ENCODE assay signal across 8 mouse cellular contexts in genomic region chr5:30647396-30647795, GRCm38 (mm10). TPM values are rescaled to one million over a fixed set of nuclear protein-coding genes. Genes with fewer than 3 reads are reported as not detected.
DNase-seq lines count a peak whose midpoint lies in the region; ATAC-seq and TF ChIP-seq lines count a peak whose summit lies in the region.

No protein-coding gene starts in this region.

- TF ChIP-seq CTCF in cerebellum, adult 2 months (IDR thresholded peaks at IDR 0.05; ENCODE audit: borderline replicate concordance, insufficient read depth, low read depth, low read length), result no peak
- TF ChIP-seq CTCF in spleen, adult 2 months (IDR thresholded peaks at IDR 0.05; ENCODE audit: extremely low read depth, insufficient read depth, insufficient read length, insufficient replicate concordance), result no peak
- no peak for TF ChIP-seq CTCF in stomach, postnatal 0 days (IDR thresholded peaks at IDR 0.05; ENCODE audit: low read depth)

- H3K4me3 ChIP-seq in cerebellum, adult 2 months (replicated peaks; ENCODE audit: insufficient read depth, low read depth, low read length), result peak overlapping the region; percentile 99
- peak overlapping the region; percentile 88 for H3K4me3 ChIP-seq in spleen, adult 2 months (ENCODE audit: extremely low read depth, insufficient read depth, insufficient read length)
- H3K4me3 ChIP-seq in limb, embryonic 14.5 days (replicated peaks; ENCODE audit: low read length), result peak overlapping the region; percentile 80
- H3K4me3 ChIP-seq in stomach, postnatal 0 days (ENCODE audit: low read depth, low read length), result peak overlapping the region; percentile 90

- DNase-seq in cerebellum, adult 2 months, result no peak
- no peak for DNase-seq in spleen, adult 2 months (ENCODE audit: low read depth in 1 of 2, low spot score in 2 of 2)
- DNase-seq in spleen, postnatal 10 days (ENCODE audit: low spot score in 2 of 2), result no peak
- DNase-seq in limb, embryonic 14.5 days (ENCODE audit: low spot score), result no peak
- no peak for DNase-seq in stomach, postnatal 0 days (ENCODE audit: low spot score)
- no peak for DNase-seq in gastrocnemius, postnatal 25 days
- no peak for DNase-seq in kidney, adult 11 months

- WGBS in cerebellum, adult 2 months, result under 1% methylated on average over 9 of the region's 9 CpGs
- 12% methylated on average over 9 of the region's 9 CpGs for WGBS in spleen, adult 2 months
- WGBS in limb, embryonic 14.5 days, result 14% methylated on average over 9 of the region's 9 CpGs
- WGBS in stomach, postnatal 0 days, result 10% methylated on average over 9 of the region's 9 CpGs

- no peak for ATAC-seq in cerebellum, adult (ENCODE audit: insufficient number of reproducible peaks, low FRiP score, low TSS enrichment)
- no peak for ATAC-seq in limb, embryonic 14.5 days (ENCODE audit: low FRiP score, low read depth)
- no peak; the same call in 1 of the 2 replicates for ATAC-seq in stomach, postnatal 0 days (ENCODE audit: low FRiP score, low TSS enrichment)

- H3K27ac ChIP-seq in cerebellum, adult 2 months (ENCODE audit: insufficient read depth, low read length), result peak overlapping the region; percentile 75
- peak overlapping the region; percentile 55; the same call in 1 of the 2 replicates for H3K27ac ChIP-seq in spleen, adult 2 months (ENCODE audit: insufficient read depth, low read length)
- H3K27ac ChIP-seq in limb, embryonic 14.5 days (replicated peaks; ENCODE audit: low read depth, low read length), result no peak overlapping the region
- H3K27ac ChIP-seq in stomach, postnatal 0 days (replicated peaks), result peak overlapping the region; percentile 65

- H3K9me3 ChIP-seq in limb, embryonic 14.5 days (ENCODE audit: control insufficient read depth, low read length), result no peaks in the 10 kb centered on the region
- H3K9me3 ChIP-seq in stomach, postnatal 0 days (ENCODE audit: control insufficient read depth, low read length), result no peaks in the 10 kb centered on the region

- H3K27me3 ChIP-seq in cerebellum, adult 2 months (ENCODE audit: control insufficient read depth, insufficient read depth, low read length), result no peaks in the 10 kb centered on the region
- H3K27me3 ChIP-seq in spleen, adult 2 months (ENCODE audit: control insufficient read depth, insufficient read depth, low read length), result no peaks in the 10 kb centered on the region
- H3K27me3 ChIP-seq in limb, embryonic 14.5 days (ENCODE audit: control insufficient read depth, insufficient read depth, low read length), result no peaks in the 10 kb centered on the region
- no peaks in the 10 kb centered on the region for H3K27me3 ChIP-seq in stomach, postnatal 0 days (ENCODE audit: control insufficient read depth, insufficient read depth, low read length)

- peak overlapping the region; percentile 88 for H3K4me2 ChIP-seq in limb, embryonic 14.5 days (replicated peaks; ENCODE audit: low read depth, low read length, severe bottlenecking)
- H3K4me2 ChIP-seq in stomach, postnatal 0 days (replicated peaks; ENCODE audit: low read depth), result peak overlapping the region; percentile 95

- peak overlapping the region; percentile 72 for H3K9ac ChIP-seq in limb, embryonic 14.5 days (ENCODE audit: low read depth, low read length, severe bottlenecking)
- peak overlapping the region; percentile 78 for H3K9ac ChIP-seq in stomach, postnatal 0 days (ENCODE audit: low read length)

- TF ChIP-seq EP300 in stomach, postnatal 0 days (optimal IDR thresholded peaks at IDR 0.05), result no peak

- H3K4me1 ChIP-seq in cerebellum, adult 2 months (ENCODE audit: control insufficient read depth, insufficient read depth, low read length), result peaks cover 15% of the 10 kb centered on the region
- H3K4me1 ChIP-seq in spleen, adult 2 months (ENCODE audit: control insufficient read depth, insufficient read depth, insufficient read length), result peaks cover 10% of the 10 kb centered on the region; the same call in 1 of the 2 replicates
- H3K4me1 ChIP-seq in limb, embryonic 14.5 days (ENCODE audit: control insufficient read depth, insufficient read depth, low read length), result peaks cover 12% of the 10 kb centered on the region
- no peaks in the 10 kb centered on the region; the same call in 1 of the 2 replicates for H3K4me1 ChIP-seq in stomach, postnatal 0 days (replicated peaks; ENCODE audit: control insufficient read depth, insufficient read depth)

- H3K36me3 ChIP-seq in spleen, adult 2 months (ENCODE audit: control insufficient read depth, insufficient read depth, low read length), result no peaks in the 10 kb centered on the region; the same call in 1 of the 2 replicates
- no peaks in the 10 kb centered on the region for H3K36me3 ChIP-seq in limb, embryonic 14.5 days (ENCODE audit: control insufficient read depth, insufficient read depth, low read length)
- 0 out of 2 replicates have a peak, but pooled peaks cover 3% of the 10 kb centered on the region for H3K36me3 ChIP-seq in stomach, postnatal 0 days (ENCODE audit: control insufficient read depth, insufficient read depth, low read length)

- TF ChIP-seq POLR2A in cerebellum, adult 2 months (IDR thresholded peaks at IDR 0.05; ENCODE audit: borderline replicate concordance, insufficient read depth, low read length), result no peak
- TF ChIP-seq POLR2A in spleen, adult 2 months (IDR thresholded peaks at IDR 0.05; ENCODE audit: low read depth, low read length), result no peak
- TF ChIP-seq POLR2A in limb, embryonic 14.5 days (IDR thresholded peaks at IDR 0.05; ENCODE audit: borderline replicate concordance, extremely low read depth, insufficient read depth, insufficient read length), result no peak

RNA-seq across cellular contexts. Expression of gene Slc35f6, which starts 0.3 kb away (rescaled TPM):
- 57.1 and 60.9 TPM in 2 replicates for polyA plus RNA-seq in cerebellum, adult 2 months (2012; rRNA removed)
- polyA plus RNA-seq in spleen, adult 2 months (2012; rRNA removed), result 56.6 and 78.5 TPM in 2 replicates
- 35.4 and 53.6 TPM in 2 replicates for polyA plus RNA-seq in limb, embryonic 14.5 days (2012; rRNA removed)
- 28.2 and 32.0 TPM in 2 replicates for polyA plus RNA-seq in limb, embryonic 14.5 days (2014; fragmentation: Nextera tagmentation; extraction: Ambion mirVana)
- polyA plus RNA-seq in stomach, postnatal 0 days (2015; fragmentation: Nextera tagmentation; extraction: Ambion mirVana), result 30.6 and 35.6 TPM in 2 replicates
- total RNA-seq in gastrocnemius, postnatal 25 days (2021), result 10 to 100 TPM in 1 of 2 experiments, 1 to 10 TPM in 1; 9.5 to 12.0 TPM

RNA-seq across cellular contexts. Expression of gene Cenpa, which starts 19.2 kb away (rescaled TPM):
- 2.3 TPM in 2 replicates for polyA plus RNA-seq in cerebellum, adult 2 months (2012; rRNA removed)
- polyA plus RNA-seq in spleen, adult 2 months (2012; rRNA removed), result 47.7 and 56.4 TPM in 2 replicates
- 206 and 228 TPM in 2 replicates for polyA plus RNA-seq in limb, embryonic 14.5 days (2012; rRNA removed)
- polyA plus RNA-seq in limb, embryonic 14.5 days (2014; fragmentation: Nextera tagmentation; extraction: Ambion mirVana), result 272 and 276 TPM in 2 replicates
- polyA plus RNA-seq in stomach, postnatal 0 days (2015; fragmentation: Nextera tagmentation; extraction: Ambion mirVana), result 58.1 and 79.9 TPM in 2 replicates
- total RNA-seq in gastrocnemius, postnatal 25 days (2021), result 1 to 10 TPM; 3.2 to 6.5 TPM

RNA-seq across cellular contexts. Expression of gene Kcnk3, which starts 59.4 kb away (rescaled TPM):
- 81.9 and 93.9 TPM in 2 replicates for polyA plus RNA-seq in cerebellum, adult 2 months (2012; rRNA removed)
- 7.9 and 8.6 TPM in 2 replicates for polyA plus RNA-seq in spleen, adult 2 months (2012; rRNA removed)
- polyA plus RNA-seq in limb, embryonic 14.5 days (2012; rRNA removed), result 0.53 and 0.54 TPM in 2 replicates
- polyA plus RNA-seq in limb, embryonic 14.5 days (2014; fragmentation: Nextera tagmentation; extraction: Ambion mirVana), result 0.59 and 0.88 TPM in 2 replicates
- 11.1 and 13.8 TPM in 2 replicates for polyA plus RNA-seq in stomach, postnatal 0 days (2015; fragmentation: Nextera tagmentation; extraction: Ambion mirVana)
- total RNA-seq in gastrocnemius, postnatal 25 days (2021), result 1 to 10 TPM in 1 of 2 experiments, under 1 TPM in 1; 0.20 to 1.4 TPM

Comparison
In these comparisons a context has a peak if more than half of its experiments do, and no peak if none do; other contexts are left out.
1. RNA of gene Cenpa, which starts 19.2 kb away (polyA plus RNA-seq): 206 to 276 TPM in limb, embryonic 14.5 days, 58.1 to 79.9 TPM in stomach, postnatal 0 days and 47.7 to 56.4 TPM in spleen, adult 2 months; 2.3 TPM in cerebellum, adult 2 months; every median in the first group is over 10 times any median in the second.
2. Peak in every context shown above with its lines, with median percentiles within 50 percentile points of each other: H3K4me3 ChIP-seq.